Mouse (Mus musculus) CD8-positive naive resting alpha-beta T cell, adult 2 months (primary cell): ENCODE measurements around the gene Hist2h3c1.
"Not testable (repeated sequence)": the region's sequence is repeated elsewhere in the genome, so short reads cannot be mapped to it uniquely, and the experiment has no call there.

ENCODE experiments used
- DNase-seq, 2 experiments: peaks; one replicate each; pipeline ENCODE4 v3.0.0; 2022; ENCODE audit warnings: low read depth in 2 of 2, low spot score in 2 of 2

The Hist2h3c1 gene

GRCm38 (mm10) chr3:96284457-96284856 is 38.0 kb downstream of the Hist2h3c1 start:
- no peak for DNase-seq

DNA sequence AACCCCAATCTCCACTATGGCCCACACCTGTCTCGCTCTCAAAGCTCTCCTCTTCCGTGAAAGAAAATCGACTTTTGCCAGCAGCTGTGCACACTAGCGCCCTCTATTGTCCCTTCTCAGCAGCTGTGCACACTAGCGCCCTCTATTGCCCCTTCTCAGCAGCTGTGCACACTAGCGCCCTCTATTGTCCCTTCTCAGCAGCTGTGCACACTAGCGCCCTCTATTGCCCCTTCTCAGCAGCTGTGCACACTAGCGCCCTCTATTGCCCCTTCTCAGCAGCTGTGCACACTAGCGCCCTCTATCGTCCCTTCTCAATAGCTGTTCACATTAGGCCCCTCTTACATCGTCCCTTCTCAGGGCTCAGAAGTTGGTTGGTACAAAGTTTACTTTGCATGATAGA is 40.8 kb downstream of the Hist2h3c1 start:
- not testable (repeated sequence) for DNase-seq

GRCm38 (mm10) chr3:96289201-96289600 is 42.7 kb downstream of the Hist2h3c1 start:
- DNase-seq: no peak

DNA sequence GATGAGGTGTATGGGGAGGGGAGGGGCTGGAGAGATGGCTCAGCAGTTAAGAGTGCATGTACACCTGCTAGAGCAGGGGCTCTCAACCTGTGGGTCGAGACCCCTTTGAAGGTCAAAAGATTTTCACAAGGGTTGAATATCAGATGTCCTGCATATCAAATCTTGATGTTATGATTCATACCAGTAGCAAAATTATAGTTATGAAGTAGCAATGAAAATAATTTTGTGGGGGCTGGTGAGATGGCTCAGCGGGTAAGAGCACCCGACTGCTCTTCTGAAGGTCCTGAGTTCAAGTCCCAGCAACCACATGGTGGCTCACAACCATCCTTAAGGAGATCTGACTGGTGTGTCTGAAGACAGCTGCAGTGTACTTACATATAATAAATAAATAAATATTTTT is 44.2 kb downstream of the Hist2h3c1 start:
- DNase-seq: not testable (repeated sequence)

GRCm38 (mm10) chr3:96292641-96293040 is 46.2 kb downstream of the Hist2h3c1 start:
- DNase-seq: no peak

DNA sequence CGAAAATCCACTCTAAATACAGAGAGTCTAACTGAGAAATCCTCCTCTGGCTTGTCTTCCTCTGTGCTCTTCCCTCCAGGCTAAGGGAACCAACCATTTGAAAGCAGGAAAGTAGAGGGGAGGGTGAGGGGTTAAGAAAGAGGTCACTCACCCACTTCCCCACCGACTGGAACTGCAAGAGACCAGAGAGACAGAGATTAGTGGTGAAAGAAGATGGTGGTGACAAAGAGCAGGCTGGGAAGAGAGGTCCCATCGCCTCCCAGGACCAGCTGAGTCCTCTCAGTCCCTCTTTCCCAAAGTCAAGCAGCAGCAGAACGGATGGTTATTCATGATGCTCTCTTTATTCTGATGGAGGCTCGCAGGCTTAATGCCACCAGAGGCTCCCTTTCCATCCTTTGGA is 46.9 kb downstream of the Hist2h3c1 start:
- DNase-seq: no peak

DNA sequence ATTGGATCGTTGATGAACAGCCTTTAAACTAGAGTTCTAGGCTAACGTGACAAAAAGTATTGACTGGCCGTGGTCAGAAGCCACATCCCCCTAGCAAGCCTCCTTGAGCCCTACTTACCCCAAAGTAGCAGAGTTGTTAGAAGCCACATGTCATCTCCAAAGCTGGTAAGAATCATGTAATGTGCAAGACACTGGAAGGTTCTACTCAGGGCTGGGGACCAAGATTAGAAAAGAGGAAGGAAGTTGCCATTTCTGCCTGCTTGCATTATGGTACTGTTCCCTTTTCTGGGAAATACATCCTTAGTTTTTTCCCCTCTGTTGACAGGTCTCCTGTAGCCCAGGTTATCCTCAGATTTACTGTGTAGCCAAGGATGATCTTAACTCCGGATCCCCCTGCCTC is 47.3 kb downstream of the Hist2h3c1 start, which contains the start of gene Fcgr1:
Gene Fcgr1, minus strand, starts transcription at position 183 of the 400 bp plus-strand sequence.
- DNase-seq: no peak
